Mouse (Mus musculus) G1E (cell line): ENCODE data around the gene Uap1. TPM values are rescaled to one million over a fixed set of nuclear protein-coding genes. Genes with fewer than 3 reads are reported as not detected.
"Not testable (repeated sequence)": the region's sequence is repeated elsewhere in the genome, so short reads cannot be mapped to it uniquely, and the experiment has no call there.

ENCODE experiments used
- ATAC-seq: 2 replicates; pipeline ENCODE4 v1.8.0; 2016; ENCODE audit warnings: mild to moderate bottlenecking; ENCODE audit not compliant: insufficient number of reproducible peaks, poor library complexity, low FRiP score, severe bottlenecking; ENCODE audit errors: extremely low read depth
- DNase-seq: peaks from one replicate; pipeline ENCODE4 v3.0.0; 2012; ENCODE audit warnings: low spot score
- H3K27me3 ChIP-seq: 2 replicates; pipeline ENCODE4 v1.6.1; 2012; ENCODE audit warnings: mild to moderate bottlenecking, low read length, inconsistent platforms; ENCODE audit not compliant: insufficient read depth
- H3K36me3 ChIP-seq: replicated peaks from 2 replicates; pipeline ENCODE3; 2012; ENCODE audit warnings: mild to moderate bottlenecking, inconsistent platforms
- H3K4me1 ChIP-seq: 2 replicates; pipeline ENCODE4 v1.6.1; 2012; ENCODE audit warnings: low read depth, low read length, inconsistent platforms, mixed read lengths; ENCODE audit not compliant: insufficient read depth
- H3K4me3 ChIP-seq: 2 replicates; pipeline ENCODE4 v1.5.1; 2012; ENCODE audit warnings: low read depth, mild to moderate bottlenecking, inconsistent platforms, low read length, moderate library complexity, mixed read lengths
- H3K9me3 ChIP-seq: replicated peaks from 2 replicates; pipeline ENCODE4 v1.6.1; 2012; ENCODE audit warnings: inconsistent platforms
- CTCF ChIP-seq: IDR thresholded peaks from 2 replicates; pipeline ENCODE4 v1.5.1; 2012; ENCODE audit warnings: low read depth, low read length, inconsistent platforms, mixed read lengths
- GATA1 ChIP-seq: IDR thresholded peaks from 2 replicates; pipeline ENCODE4 v1.6.1; 2012; ENCODE audit warnings: borderline replicate concordance, low read length, inconsistent platforms, mixed read lengths
- GATA2 ChIP-seq: IDR thresholded peaks from 2 replicates; pipeline ENCODE4 v1.6.1; 2012; ENCODE audit warnings: low read depth, low read length, inconsistent platforms, borderline replicate concordance
- POLR2AphosphoS5 ChIP-seq: IDR thresholded peaks from 2 replicates; pipeline ENCODE4 v1.6.1; 2012; ENCODE audit warnings: low read depth, low read length, inconsistent platforms; ENCODE audit not compliant: insufficient replicate concordance
- TAL1 ChIP-seq: conservative IDR thresholded peaks from 2 replicates; pipeline ENCODE4 v1.6.1; 2012; ENCODE audit warnings: low read depth, low read length, inconsistent platforms, mixed read lengths
- polyA plus RNA-seq: library from polyadenylated mRNA; stranded (reverse); fragments of >175 nt; gene quantifications from 2 replicates; pipeline ENCODE4 v1.2.3, GENCODE M21; 2012
- total RNA-seq, 2 experiments: library from RNA; stranded (forward) in 1 of 2; stranded (reverse) in 1 of 2; fragments of 200-1000 nt in 1 of 2; fragments of >200 nt in 1 of 2; fragmentation: Nextera tagmentation in 1 of 2; gene quantifications; 2 replicates each; pipeline ENCODE4 v1.2.3; 2014 to 2017

The Uap1 gene
- total and polyA plus RNA-seq, 3 experiments = 24.1 to 530 (median 171) TPM

DNA sequence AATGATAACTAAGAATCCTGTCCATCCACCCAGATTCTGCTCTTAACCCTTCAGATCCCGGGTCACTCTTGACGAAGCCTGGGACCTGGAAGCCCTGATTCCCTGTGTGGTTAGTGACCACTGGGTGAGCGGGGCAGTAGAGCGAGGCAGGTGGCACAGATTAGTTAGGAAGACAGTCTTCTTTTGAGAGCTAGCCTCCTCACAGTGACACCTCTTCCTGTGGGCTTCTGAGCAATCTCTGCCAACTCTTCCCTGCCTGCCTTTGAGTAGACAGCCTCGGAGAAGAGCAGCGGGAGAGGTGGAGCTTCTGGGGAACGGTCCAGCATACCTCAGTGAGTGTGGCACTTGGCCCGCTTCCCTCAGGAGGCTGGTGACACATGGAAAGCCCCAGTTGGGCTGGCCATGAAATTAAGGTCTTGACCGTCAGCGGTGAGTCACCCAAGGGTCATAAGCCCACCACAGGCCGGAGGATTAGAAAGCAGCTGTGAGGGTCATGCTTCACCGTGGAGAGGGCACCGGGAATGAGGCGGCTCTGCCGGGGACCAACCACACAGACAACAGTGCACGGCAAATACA lies 63.0 kb downstream of the Uap1 start:
- Histone ChIP-seq H3K4me3 (no peak overlapping the region), H3K36me3 (no peaks in the 10 kb centered on the region), H3K9me3 (no peaks in the 10 kb centered on the region), H3K27me3 (peaks cover 19% of the 10 kb centered on the region), H3K4me1 (no peaks in the 10 kb centered on the region)
- TF ChIP-seq POLR2AphosphoS5 (no peak), GATA1 (no peak)
- DNase-seq (no peak), ATAC-seq (no peak)

DNA sequence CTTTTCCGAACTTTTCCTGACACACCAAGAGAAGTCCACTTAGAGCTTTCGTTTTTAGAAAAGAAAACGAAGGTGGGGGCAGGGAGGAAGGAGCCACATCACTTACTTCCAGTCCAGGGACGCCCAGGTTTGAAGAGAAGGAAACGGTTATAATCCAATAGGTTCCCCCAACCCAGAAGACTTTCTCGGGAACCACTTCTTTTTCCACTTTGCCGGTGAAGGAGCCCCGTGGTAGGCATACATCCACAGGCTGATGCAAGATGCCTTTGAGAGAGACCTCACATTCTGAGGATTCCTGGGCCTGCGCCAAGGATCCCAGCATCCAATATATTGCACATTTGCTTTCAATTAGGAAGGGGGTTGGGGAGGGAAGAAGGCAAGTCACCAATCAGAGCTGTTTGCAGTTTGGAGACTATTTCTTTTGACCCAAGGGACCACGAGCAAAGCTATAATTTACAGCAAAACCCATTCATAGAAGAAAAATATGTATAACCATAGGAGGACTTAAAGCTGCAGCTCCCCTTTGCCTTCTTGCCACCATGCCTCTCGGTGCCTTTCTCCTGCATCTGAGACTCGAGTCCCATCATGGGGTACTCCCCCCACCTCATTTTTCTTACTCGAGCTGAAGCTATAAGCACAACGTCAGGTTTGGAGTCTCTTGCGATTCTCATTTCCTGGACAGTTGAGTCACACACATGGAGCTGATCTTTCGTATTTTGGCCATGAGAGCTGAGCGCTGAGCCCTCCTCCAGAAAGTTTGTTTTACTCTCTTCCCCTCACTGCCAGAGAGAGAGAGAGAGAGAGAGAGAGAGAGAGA lies 64.0 kb downstream of the Uap1 start, which contains the start of gene Ddr2:
Gene Ddr2 (minus strand): TSS at position 247 of the 817 bp plus-strand sequence.
- Histone ChIP-seq H3K36me3 (no peaks in the 10 kb centered on the region), H3K4me1 (no peaks in the 10 kb centered on the region), H3K27me3 (peaks cover 19% of the 10 kb centered on the region), H3K4me3 (no peak within 1 kb of the TSS), H3K9me3 (no peaks in the 10 kb centered on the region)
- ATAC-seq (no peak), DNase-seq (no peak)
- no peak for TF ChIP-seq CTCF
- no peak for TF ChIP-seq POLR2AphosphoS5
- no peak for TF ChIP-seq GATA1
- TF ChIP-seq GATA2 = no peak
- no peak for TF ChIP-seq TAL1

GRCm38 (mm10) chr1:170109776-170110515 lies 64.8 kb downstream of the Uap1 start:
- no peaks in the 10 kb centered on the region for H3K4me1 ChIP-seq
- ATAC-seq (no peak), DNase-seq (no peak)
- no peaks in the 10 kb centered on the region for H3K9me3 ChIP-seq
- peaks cover 16% of the 10 kb centered on the region for H3K27me3 ChIP-seq
- no peak for TF ChIP-seq GATA1
- TF ChIP-seq GATA2 = no peak
- TF ChIP-seq TAL1 = no peak
- TF ChIP-seq POLR2AphosphoS5 = no peak
- no peak for TF ChIP-seq CTCF
- no peak overlapping the region for H3K4me3 ChIP-seq
- H3K36me3 ChIP-seq = no peaks in the 10 kb centered on the region

- not testable (repeated sequence) for H3K36me3 ChIP-seq, H3K9me3 ChIP-seq, ATAC-seq, DNase-seq, H3K4me3 ChIP-seq, H3K27me3 ChIP-seq, H3K4me1 ChIP-seq
Observed at GRCm38 (mm10) chr1:170102814-170103213, 71.9 kb downstream of the Uap1 start.

Other genes with a start within 250 kb of the Uap1 start
- not detected in 2 replicates for gene Ccdc190, start 246.3 kb downstream of the Uap1 start, total RNA-seq (2014; fragmentation: Nextera tagmentation)
- gene Ccdc190, start 246.3 kb downstream of the Uap1 start, total RNA-seq (2017) = 0.12 TPM in 1 of 2 replicates, not detected in the other
- not detected in 2 replicates for gene Ccdc190, start 246.3 kb downstream of the Uap1 start, polyA plus RNA-seq
- 9.8 and 10.4 TPM in 2 replicates for gene Hsd17b7, start 205.7 kb downstream of the Uap1 start, total RNA-seq (2014; fragmentation: Nextera tagmentation)
- 14.5 and 18.7 TPM in 2 replicates for gene Hsd17b7, start 205.7 kb downstream of the Uap1 start, total RNA-seq (2017)
- 0.86 and 3.4 TPM in 2 replicates for gene Hsd17b7, start 205.7 kb downstream of the Uap1 start, polyA plus RNA-seq
- 0.08 TPM in 1 of 2 replicates, not detected in the other for gene Ddr2, start 64.2 kb downstream of the Uap1 start, total RNA-seq (2014; fragmentation: Nextera tagmentation)
- gene Ddr2, start 64.2 kb downstream of the Uap1 start, total RNA-seq (2017) = 0.05 and 0.17 TPM in 2 replicates
- gene Ddr2, start 64.2 kb downstream of the Uap1 start, polyA plus RNA-seq = not detected in 2 replicates
- 85.0 and 85.1 TPM in 2 replicates for gene Uhmk1, start 40.4 kb upstream of the Uap1 start, total RNA-seq (2014; fragmentation: Nextera tagmentation)
- 70.1 and 86.0 TPM in 2 replicates for gene Uhmk1, start 40.4 kb upstream of the Uap1 start, total RNA-seq (2017)
- gene Uhmk1, start 40.4 kb upstream of the Uap1 start, polyA plus RNA-seq = 2.5 and 3.3 TPM in 2 replicates
- gene Sh2d1b2, start 57.8 kb upstream of the Uap1 start, total RNA-seq (2014; fragmentation: Nextera tagmentation) = not detected in 2 replicates
- gene Sh2d1b2, start 57.8 kb upstream of the Uap1 start, total RNA-seq (2017) = 0.16 TPM in 1 of 2 replicates, not detected in the other
- not detected in 2 replicates for gene Sh2d1b2, start 57.8 kb upstream of the Uap1 start, polyA plus RNA-seq
- gene Sh2d1b1, start 102.4 kb upstream of the Uap1 start, total RNA-seq (2014; fragmentation: Nextera tagmentation) = not detected in 2 replicates
- 0.06 and 0.16 TPM in 2 replicates for gene Sh2d1b1, start 102.4 kb upstream of the Uap1 start, total RNA-seq (2017)
- gene Sh2d1b1, start 102.4 kb upstream of the Uap1 start, polyA plus RNA-seq = not detected in 2 replicates
- 2.3 and 2.7 TPM in 2 replicates for gene Gm7694, start 131.4 kb upstream of the Uap1 start, total RNA-seq (2014; fragmentation: Nextera tagmentation)
- 0.41 and 0.76 TPM in 2 replicates for gene Gm7694, start 131.4 kb upstream of the Uap1 start, total RNA-seq (2017)
- 0.37 and 0.79 TPM in 2 replicates for gene Gm7694, start 131.4 kb upstream of the Uap1 start, polyA plus RNA-seq
- gene Spata46, start 133.8 kb upstream of the Uap1 start, total RNA-seq (2014; fragmentation: Nextera tagmentation) = not detected in 2 replicates
- not detected in 2 replicates for gene Spata46, start 133.8 kb upstream of the Uap1 start, total RNA-seq (2017)
- gene Spata46, start 133.8 kb upstream of the Uap1 start, polyA plus RNA-seq = not detected in 2 replicates